Mouse (Mus musculus) kidney, embryonic 14.5 days (tissue): ENCODE measurements around the gene Atxn1. TPM values are rescaled to one million over a fixed set of nuclear protein-coding genes. Genes with fewer than 3 reads are reported as not detected.

Experiments used
- ATAC-seq: fragments of 200-750 bp; cut with Nextera tagmentation; 2 replicates; pipeline ENCODE4 v1.8.0; 2017; ENCODE audit warnings: moderate number of reproducible peaks, mild to moderate bottlenecking, moderate TSS enrichment, moderate library complexity; ENCODE audit not compliant: low FRiP score, low TSS enrichment
- H3K27ac ChIP-seq: fragments of 300-500 bp; sonication (generic); 2 replicates; pipeline ENCODE4 v1.5.1; 2014; ENCODE audit warnings: low read depth, mild to moderate bottlenecking, low read length, moderate library complexity, mixed read lengths
- H3K27me3 ChIP-seq: fragments of 300-500 bp; sonication (generic); 2 replicates; pipeline ENCODE4 v1.6.1; 2014; ENCODE audit warnings: mild to moderate bottlenecking, low read length; ENCODE audit not compliant: control insufficient read depth, insufficient read depth
- H3K36me3 ChIP-seq: fragments of 300-500 bp; sonication (generic); 2 replicates; pipeline ENCODE4 v1.6.1; 2014; ENCODE audit warnings: low read length, mixed read lengths; ENCODE audit not compliant: control insufficient read depth, insufficient read depth
- H3K4me1 ChIP-seq: fragments of 300-500 bp; sonication (generic); 2 replicates; pipeline ENCODE4 v1.6.1; 2014; ENCODE audit warnings: low read length, mixed read lengths; ENCODE audit not compliant: control insufficient read depth, insufficient read depth
- H3K4me2 ChIP-seq: fragments of 300-500 bp; sonication (generic); replicated peaks from 2 replicates; pipeline ENCODE4 v1.6.1; 2014; ENCODE audit warnings: low read depth, mild to moderate bottlenecking, low read length
- H3K4me3 ChIP-seq: fragments of 300-500 bp; sonication (generic); 2 replicates; pipeline ENCODE4 v1.5.1; 2014; ENCODE audit warnings: mild to moderate bottlenecking, low read length
- H3K9ac ChIP-seq: fragments of 300-500 bp; sonication (generic); 2 replicates; pipeline ENCODE4 v1.6.1; 2014; ENCODE audit warnings: low read depth, mild to moderate bottlenecking, low read length, moderate library complexity
- H3K9me3 ChIP-seq: fragments of 300-500 bp; sonication (generic); 2 replicates; pipeline ENCODE4 v1.6.1; 2016; ENCODE audit warnings: low read length; ENCODE audit not compliant: control insufficient read depth
- WGBS: fragments of 180-500 bp; shearing (Covaris S2); extraction: QIAGEN DNeasy Blood & Tissue Kit; methylation state at CpG from one replicate; pipeline ENCODE4 v1.1.7; 2014; 5-methylcytosine and 5-hydroxymethylcytosine counted together
- polyA plus RNA-seq: library from polyadenylated mRNA; unstranded; fragments of >200 nt; fragmentation: Nextera tagmentation; extraction: Ambion mirVana; gene quantifications from 2 replicates; pipeline ENCODE4 v1.2.1, GENCODE M21; 2014

The Atxn1 gene
- polyA plus RNA-seq, 1 experiment from 2014 or later = 4.0 TPM

GRCm38 (mm10) chr13:45593914-45594313, 370.9 kb downstream of the Atxn1 start:
- no peak for ATAC-seq
- no peak overlapping the region for H3K27ac ChIP-seq

GRCm38 (mm10) chr13:45590898-45591297, 373.9 kb downstream of the Atxn1 start:
- H3K4me1 ChIP-seq = no peaks in the 10 kb centered on the region
- no peak for ATAC-seq
- H3K4me3 ChIP-seq = no peak overlapping the region
- H3K4me2 ChIP-seq = no peak overlapping the region
- no peaks in the 10 kb centered on the region for H3K36me3 ChIP-seq
- H3K9me3 ChIP-seq = no peaks in the 10 kb centered on the region
- no peak overlapping the region for H3K27ac ChIP-seq
- H3K27me3 ChIP-seq = no peaks in the 10 kb centered on the region
- H3K9ac ChIP-seq = no peak overlapping the region

More at GRCm38 (mm10) chr13:45593914-45594313, 370.9 kb downstream of the Atxn1 start:
- no peak overlapping the region for H3K4me3 ChIP-seq
- no peak overlapping the region for H3K9ac ChIP-seq
- no peaks in the 10 kb centered on the region for H3K4me1 ChIP-seq
- no peaks in the 10 kb centered on the region for H3K36me3 ChIP-seq
- H3K27me3 ChIP-seq = no peaks in the 10 kb centered on the region
- H3K4me2 ChIP-seq = no peak overlapping the region
- no peaks in the 10 kb centered on the region for H3K9me3 ChIP-seq
- WGBS = 45% methylated on average over 1 of the region's 1 CpGs

GRCm38 (mm10) chr13:45583061-45583460, 381.7 kb downstream of the Atxn1 start:
- no peak overlapping the region for H3K4me3 ChIP-seq
- ATAC-seq = no peak
- H3K4me1 ChIP-seq = no peaks in the 10 kb centered on the region
- H3K9me3 ChIP-seq = no peaks in the 10 kb centered on the region
- H3K36me3 ChIP-seq = no peaks in the 10 kb centered on the region
- H3K4me2 ChIP-seq = no peak overlapping the region
- no peak overlapping the region for H3K27ac ChIP-seq
- no peak overlapping the region for H3K9ac ChIP-seq
- WGBS = 89% methylated on average over 5 of the region's 5 CpGs
- no peaks in the 10 kb centered on the region for H3K27me3 ChIP-seq

- 47% methylated on average over 12 of the region's 12 CpGs for WGBS
- Histone ChIP-seq H3K36me3 (no peaks in the 10 kb centered on the region), H3K9ac (no peak overlapping the region), H3K27me3 (no peaks in the 10 kb centered on the region), H3K4me2 (no peak overlapping the region), H3K9me3 (no peaks in the 10 kb centered on the region), H3K4me1 (no peaks in the 10 kb centered on the region), H3K27ac (no peak overlapping the region), H3K4me3 (no peak overlapping the region)
- no peak for ATAC-seq
Measured at GRCm38 (mm10) chr13:45582294-45582693, 382.5 kb downstream of the Atxn1 start.

GRCm38 (mm10) chr13:45579751-45580150, 385.1 kb downstream of the Atxn1 start:
- Histone ChIP-seq H3K4me2 (no peak overlapping the region), H3K4me1 (no peaks in the 10 kb centered on the region), H3K27me3 (no peaks in the 10 kb centered on the region), H3K9ac (no peak overlapping the region), H3K4me3 (no peak overlapping the region), H3K36me3 (no peaks in the 10 kb centered on the region), H3K27ac (no peak overlapping the region), H3K9me3 (no peaks in the 10 kb centered on the region)
- ATAC-seq = no peak
- 60% methylated on average over 3 of the region's 3 CpGs for WGBS

GRCm38 (mm10) chr13:45577784-45578183, 387.0 kb downstream of the Atxn1 start:
- 35% methylated on average over 2 of the region's 2 CpGs for WGBS
- no peaks in the 10 kb centered on the region for H3K9me3 ChIP-seq
- H3K4me2 ChIP-seq = no peak overlapping the region
- no peaks in the 10 kb centered on the region for H3K4me1 ChIP-seq
- no peak overlapping the region for H3K4me3 ChIP-seq
- no peak for ATAC-seq
- H3K9ac ChIP-seq = no peak overlapping the region
- no peaks in the 10 kb centered on the region for H3K36me3 ChIP-seq
- H3K27ac ChIP-seq = peak overlapping the region; percentile 62; the same call in 1 of the 2 replicates
- H3K27me3 ChIP-seq = no peaks in the 10 kb centered on the region

- Histone ChIP-seq H3K9ac (no peak overlapping the region), H3K4me1 (no peaks in the 10 kb centered on the region), H3K36me3 (no peaks in the 10 kb centered on the region), H3K4me3 (no peak overlapping the region), H3K9me3 (no peaks in the 10 kb centered on the region), H3K4me2 (no peak overlapping the region), H3K27ac (peak overlapping the region; percentile 62; the same call in 1 of the 2 replicates), H3K27me3 (no peaks in the 10 kb centered on the region)
- no peak for ATAC-seq
- WGBS = 51% methylated on average over 5 of the region's 5 CpGs
Measured at GRCm38 (mm10) chr13:45577366-45577765, 387.4 kb downstream of the Atxn1 start.

GRCm38 (mm10) chr13:45576185-45576584, 388.6 kb downstream of the Atxn1 start:
- peak overlapping the region; percentile 82 for H3K27ac ChIP-seq

GRCm38 (mm10) chr13:45572768-45573167, 392.0 kb downstream of the Atxn1 start:
- no peak for ATAC-seq
- Histone ChIP-seq H3K27ac (no peak overlapping the region), H3K36me3 (no peaks in the 10 kb centered on the region), H3K9me3 (no peaks in the 10 kb centered on the region), H3K9ac (no peak overlapping the region), H3K4me3 (no peak overlapping the region), H3K4me2 (no peak overlapping the region), H3K4me1 (no peaks in the 10 kb centered on the region), H3K27me3 (no peaks in the 10 kb centered on the region)
- 46% methylated on average over 4 of the region's 4 CpGs for WGBS

More at GRCm38 (mm10) chr13:45576185-45576584, 388.6 kb downstream of the Atxn1 start:
- peak; percentile 50; the same call in 1 of the 2 replicates for ATAC-seq
- Histone ChIP-seq H3K9ac (no peak overlapping the region), H3K4me3 (no peak overlapping the region), H3K4me1 (no peaks in the 10 kb centered on the region), H3K36me3 (no peaks in the 10 kb centered on the region), H3K27me3 (no peaks in the 10 kb centered on the region), H3K9me3 (no peaks in the 10 kb centered on the region), H3K4me2 (no peak overlapping the region)
- 49% methylated on average over 4 of the region's 4 CpGs for WGBS
